Mouse (Mus musculus) layer of hippocampus, postnatal 25 days (tissue): ENCODE results near the gene Zcchc9. TPM values are rescaled to one million over a fixed set of nuclear protein-coding genes. Genes with fewer than 3 reads are reported as not detected.

ENCODE experiments used
- DNase-seq, 2 experiments: peaks; one replicate each; pipeline ENCODE4 v3.0.0; 2022; ENCODE audit warnings: mixed read lengths in 2 of 2, low spot score in 1 of 2; ENCODE audit errors: extremely low spot score in 1 of 2
- total RNA-seq, 2 experiments: library from RNA; stranded (reverse); gene quantifications; 2 replicates each; pipeline ENCODE4 v1.2.3; 2021

Gene Zcchc9
- total RNA-seq, result 10 to 100 TPM; 14.6 to 16.6 TPM

DNA sequence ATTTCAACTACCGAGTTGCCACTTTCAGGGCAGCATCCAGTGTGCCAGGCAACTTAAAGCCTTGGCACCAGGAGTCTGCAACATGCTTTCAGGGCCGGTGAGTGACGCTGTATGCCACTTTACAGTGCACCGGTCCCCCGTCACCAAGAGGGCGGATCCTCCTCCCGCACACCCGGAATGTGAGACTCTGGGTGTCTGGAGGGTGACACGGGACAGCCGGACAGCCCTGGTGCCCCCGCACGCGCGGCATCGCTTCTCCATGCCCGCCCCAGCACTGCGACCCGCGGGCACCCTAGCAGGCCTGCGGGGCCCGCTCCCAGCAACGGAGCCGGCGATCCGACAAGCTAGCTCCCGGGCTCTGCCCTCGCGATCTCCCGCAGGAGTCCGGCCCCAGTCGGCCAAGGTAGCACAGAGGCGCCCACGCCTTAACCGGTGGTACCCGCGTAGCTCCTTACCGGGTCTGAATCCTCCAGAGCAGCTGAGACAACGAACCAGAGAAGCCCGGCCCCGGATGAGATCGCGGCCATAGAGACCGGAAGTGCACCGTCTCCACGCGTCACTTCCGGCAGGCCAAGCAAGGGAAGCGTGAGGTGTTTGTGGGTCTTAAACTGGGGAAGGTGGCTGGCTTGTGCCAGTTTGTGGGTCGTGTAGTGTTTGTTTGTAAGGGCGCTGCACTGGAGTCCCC is at the start of gene Zcchc9:
Gene Zcchc9, minus strand, starts transcription at position 551 of the 685 bp plus-strand sequence.
- peak; percentile 81 to 83 for DNase-seq

DNA sequence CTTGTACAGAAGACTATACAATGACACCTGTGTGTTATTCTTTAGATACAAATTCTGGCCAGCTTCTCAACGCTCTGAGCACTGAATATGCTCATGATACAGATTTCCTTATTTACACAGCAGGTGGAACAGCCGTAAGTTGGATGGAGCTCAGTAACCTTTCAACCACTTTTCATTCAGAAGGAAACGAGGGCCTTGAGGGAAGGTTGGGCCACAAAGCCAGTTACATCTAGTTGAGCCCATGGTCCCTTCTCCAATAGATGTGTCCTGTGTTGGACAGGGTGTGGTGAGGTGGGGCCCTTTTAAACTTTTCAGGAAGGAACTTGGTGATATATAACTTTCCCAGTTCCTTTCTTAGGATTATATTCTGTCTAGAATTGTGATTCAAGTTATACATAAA is 46.9 kb upstream of the Zcchc9 start:
- DNase-seq, result no peak

DNA sequence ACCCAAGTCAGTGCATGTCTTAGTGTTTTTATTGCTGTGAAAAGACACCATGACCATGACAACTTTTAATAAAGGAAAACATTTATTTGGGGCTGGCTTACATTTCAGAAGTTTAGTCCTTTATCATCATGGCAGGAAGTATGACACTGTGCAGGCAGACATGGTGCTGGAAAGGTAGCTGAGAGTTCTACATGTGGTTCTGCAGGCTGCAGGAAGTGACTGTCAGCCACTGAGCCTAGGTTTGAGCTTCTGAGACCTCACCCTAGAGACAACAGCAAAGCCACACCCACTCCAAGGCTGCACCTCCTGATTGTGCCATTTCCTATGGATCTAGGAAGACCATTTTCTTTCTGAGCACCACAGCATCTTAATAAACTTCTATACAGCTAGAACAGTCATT is 20.4 kb upstream of the Zcchc9 start:
- no peak for DNase-seq

DNA sequence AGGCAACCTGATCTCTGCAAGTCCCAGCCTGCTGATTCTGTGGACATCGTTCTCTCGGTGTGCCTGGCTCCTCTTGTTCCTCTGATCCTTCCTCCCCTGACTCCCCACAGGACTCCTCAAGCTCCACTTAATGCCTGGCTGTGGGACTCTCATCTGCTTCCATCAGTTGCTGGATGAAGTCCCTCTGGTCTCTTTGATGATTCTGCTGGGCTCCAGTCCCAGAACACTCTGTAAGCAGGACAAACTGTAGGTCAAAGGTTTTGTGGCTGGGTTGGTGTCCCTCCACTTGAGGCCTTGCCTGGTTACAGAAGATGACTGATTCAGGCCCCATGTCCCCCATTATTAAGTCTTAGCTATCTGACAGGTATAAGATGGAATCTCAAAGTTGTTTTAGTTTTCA is 18.6 kb upstream of the Zcchc9 start:
- no peak for DNase-seq

DNA sequence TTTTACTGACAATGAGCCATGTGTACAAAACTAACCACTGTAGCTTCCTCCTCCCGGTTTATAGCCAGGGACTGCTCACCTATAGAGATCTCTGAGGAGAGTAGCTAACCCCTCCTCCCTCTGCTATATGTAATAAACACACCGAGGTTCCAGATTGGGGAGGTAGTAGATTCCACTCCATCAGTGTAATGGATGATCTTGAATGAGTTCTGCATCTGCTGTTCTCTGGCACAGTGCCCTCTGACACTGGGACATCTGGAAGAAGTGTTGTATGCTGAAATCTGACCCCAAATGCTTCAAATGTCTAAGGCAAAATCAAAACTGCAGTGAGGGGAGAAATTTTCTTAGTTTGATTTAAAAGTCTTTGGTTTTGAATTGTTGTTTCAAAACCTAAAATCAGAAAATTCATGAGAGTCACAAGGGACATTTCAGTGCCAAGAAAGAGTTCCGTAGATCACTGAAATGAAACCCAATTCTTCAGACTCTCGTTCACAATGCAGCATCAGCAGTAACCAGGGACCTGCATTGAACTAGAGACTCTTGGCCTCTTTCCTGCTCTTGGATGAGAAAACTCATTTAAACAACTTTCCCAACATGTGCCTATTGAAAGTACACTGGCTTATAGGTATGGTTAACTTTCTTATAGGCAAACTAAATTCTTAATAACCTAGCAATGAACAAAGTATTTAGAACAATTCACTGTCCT is 17.5 kb upstream of the Zcchc9 start:
- no peak for DNase-seq

DNA sequence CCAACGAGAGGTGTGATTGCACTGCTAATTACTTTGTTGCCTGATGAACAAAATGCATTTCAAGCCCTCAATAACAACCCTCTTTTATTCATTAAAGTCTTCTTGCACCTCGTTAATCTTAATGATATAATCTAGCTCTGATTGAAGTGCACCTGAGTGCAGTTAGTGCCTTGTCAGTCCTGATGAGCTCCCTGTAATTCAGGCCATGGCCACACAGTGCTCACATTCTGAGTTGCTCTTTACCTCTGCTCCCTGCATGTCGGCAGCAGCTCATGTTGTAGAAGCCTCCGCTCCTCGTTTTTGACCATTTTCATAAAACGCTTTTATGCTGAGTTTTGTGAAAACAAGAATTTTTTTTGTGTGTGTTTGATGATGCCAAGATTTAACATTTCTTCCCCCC is 16.2 kb upstream of the Zcchc9 start:
- DNase-seq, result no peak

DNA sequence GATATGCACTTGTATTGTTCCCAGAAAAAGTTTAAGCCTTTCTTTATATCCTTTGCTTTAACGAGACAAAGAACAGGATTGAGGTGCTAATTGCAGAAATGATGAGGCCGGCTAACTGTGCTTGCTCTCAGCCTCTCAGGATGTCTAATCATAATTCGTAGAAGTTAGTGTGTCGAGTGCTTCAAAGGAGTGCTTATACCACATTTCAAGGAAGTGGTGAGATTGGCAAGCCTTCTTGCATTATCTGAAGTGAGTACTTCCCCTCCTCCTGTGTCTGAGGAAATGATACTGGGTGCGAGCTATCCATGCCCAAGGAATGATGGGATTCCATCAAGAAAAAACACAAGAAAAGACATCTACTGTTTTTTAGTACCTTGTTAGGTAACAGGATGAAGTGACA is 7.2 kb upstream of the Zcchc9 start:
- no peak for DNase-seq

DNA sequence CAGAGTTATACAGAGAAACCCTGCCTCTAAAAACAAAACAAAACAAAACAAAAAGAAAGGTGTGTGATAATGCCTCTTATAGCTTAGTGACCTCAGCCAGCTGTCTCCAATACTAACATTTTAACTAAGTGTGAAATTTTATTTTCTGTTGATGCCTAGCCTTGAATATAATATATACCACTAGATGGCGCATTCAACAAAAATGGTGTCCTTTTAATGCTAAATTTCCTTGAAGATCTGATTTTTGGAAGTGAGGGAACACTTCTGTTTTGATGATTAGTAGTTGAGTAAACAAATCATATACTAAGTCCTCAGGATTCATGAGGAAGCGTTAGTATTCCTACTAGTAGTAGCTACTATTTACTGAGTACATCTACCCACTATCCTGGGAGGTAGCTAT is 2.0 kb upstream of the Zcchc9 start:
- no peak for DNase-seq

DNA sequence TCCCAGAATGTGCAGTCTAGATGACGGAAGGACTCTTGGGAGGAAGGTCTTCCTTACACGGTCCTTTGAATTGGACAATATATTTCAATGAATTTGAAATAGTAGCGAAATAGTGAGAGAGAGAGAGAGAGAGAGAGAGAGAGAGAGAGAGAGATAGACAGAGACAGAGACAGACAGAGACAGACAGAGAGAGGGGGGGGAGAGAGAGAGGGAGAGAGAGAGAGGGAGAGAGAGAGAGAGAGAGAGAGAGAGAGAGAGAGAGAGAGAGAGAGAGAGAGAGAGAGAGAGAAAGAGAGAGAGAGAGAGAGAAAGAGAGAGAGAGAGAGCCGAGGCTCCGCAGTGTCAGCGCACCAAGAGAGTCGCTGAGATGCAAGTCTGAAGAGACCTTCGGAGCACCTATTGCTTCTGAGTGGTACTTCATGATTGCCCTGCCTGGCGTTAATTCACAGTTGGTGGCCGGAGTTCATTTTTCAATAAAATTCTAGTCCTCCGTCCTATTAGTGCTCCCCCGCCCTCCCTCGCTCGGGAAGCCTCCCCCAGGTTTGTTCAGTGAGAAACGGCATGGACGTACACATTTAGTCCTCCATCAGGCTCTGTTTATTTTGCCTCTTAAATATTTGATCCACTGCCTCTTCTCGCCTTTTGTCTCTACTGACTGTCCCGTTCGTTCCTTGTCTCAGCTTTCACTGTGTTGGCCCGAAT is 520 bp upstream of the Zcchc9 start:
- DNase-seq, result no peak

DNA sequence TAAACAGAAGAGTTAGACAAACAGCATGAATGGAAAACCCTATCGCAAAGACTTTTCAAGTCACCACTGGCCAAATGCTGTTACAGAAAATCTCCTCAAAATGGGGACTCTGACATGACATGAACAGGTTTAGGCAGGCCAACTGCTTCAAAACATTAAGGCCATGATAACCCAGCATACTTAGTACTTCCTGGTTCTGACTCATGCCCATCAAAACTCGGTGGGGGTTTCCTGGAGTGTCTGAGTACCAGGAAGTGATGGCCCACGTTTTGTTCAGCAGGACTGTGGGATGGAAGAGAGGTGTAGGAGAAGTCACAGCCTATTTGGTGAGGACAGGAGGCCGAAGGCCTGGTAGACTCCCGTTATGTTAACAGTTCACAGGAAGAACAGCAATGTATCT is 5.8 kb downstream of the Zcchc9 start:
- no peak for DNase-seq

DNA sequence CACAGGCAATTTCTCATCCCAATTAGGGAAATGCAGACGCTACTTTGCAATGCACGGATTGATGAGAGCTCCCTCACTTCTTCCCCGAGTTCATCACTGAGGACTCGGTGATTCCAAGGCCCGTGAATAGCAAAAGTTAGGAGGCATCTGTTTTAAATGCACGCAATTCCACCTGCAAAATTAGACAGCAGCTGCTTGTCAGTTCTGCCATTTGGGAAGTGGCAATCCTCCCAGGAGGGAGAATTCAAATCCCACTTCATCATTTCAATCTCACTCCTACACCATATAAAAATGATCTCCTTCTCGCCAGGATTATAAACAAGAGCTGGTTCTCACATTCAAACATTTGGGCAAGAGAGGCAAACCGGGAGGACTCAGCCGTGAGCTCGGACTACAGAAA is 10.1 kb downstream of the Zcchc9 start:
- DNase-seq, result no peak

DNA sequence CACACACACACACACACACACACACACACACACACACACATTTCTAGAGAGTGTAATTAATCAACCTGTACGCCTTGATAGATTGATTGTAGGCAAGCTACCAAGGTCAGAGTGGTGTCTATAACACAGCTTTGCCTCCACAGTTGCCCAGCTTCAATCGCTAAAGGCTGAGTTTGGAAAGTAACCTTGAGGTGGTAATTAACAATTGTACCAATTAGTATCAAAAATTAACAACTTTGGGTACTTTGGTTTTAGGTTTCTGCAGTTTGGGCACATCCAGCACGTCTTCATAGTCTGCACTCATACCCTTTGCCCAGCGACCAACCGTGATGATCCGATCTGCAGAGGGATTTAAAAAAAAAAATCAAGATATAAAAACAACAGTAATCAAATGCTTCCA is 10.6 kb downstream of the Zcchc9 start:
- DNase-seq, result no peak

DNA sequence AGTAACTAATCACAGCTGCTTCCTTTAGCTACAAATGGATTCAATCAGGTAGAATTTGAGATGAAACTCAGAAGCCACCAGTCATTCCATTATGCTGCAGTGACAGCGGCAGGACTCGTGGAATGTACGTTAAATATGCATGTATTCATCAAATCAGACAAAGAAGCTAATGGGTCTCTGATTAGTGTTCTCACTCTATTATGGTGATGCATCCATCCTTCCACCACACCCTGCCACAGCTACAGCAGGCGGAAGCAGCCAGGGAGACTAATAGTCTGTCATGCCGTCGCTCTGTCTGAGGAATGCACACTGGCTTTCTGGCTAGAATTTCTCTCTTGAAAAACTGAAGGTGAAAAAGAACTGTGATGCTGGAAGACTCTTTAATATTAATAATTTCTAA is 11.5 kb downstream of the Zcchc9 start:
- DNase-seq, result no peak

DNA sequence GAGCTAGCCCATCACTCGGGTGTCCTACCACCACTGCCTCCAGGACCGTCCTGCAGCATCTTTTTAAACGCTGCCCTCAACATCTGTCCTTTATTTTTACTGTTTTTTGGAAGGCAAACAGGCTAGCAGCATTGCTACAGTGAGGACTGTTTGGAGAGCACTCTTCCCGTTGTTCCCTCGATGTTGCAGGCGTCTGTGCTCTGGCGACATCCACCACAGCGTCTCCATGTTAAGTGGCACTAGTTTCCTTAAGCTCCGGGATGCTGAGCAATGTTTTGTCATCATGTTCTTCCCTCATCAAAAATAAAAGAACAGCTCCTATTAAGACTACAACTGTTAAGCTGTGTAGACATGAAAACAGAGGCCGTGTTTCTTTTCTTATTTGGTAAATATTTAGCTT is 11.9 kb downstream of the Zcchc9 start:
- DNase-seq, result no peak

DNA sequence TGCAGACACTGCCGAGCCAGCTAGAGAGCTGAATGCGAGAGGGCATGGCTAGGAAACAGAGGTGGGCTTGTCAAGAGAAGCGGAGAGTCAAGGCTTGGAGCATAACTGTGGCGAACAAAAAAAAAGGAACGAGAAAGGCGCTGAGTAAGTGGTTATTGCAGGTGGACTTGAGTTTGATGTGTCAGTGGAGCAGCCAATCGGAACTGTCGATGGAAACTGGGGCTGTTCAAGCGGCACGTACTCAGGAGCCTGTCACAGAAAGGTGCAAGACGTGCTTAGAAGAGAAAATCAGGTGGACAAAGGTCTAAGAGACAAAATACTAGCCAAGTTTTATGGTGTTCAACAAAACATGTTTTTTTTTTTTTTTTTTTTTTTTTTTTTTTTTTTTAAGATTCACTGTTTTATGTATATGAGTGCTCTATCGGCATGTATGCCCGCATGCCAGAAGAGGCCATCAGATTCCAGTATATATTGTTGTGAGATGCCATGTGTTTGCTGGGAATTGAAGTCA is 12.5 kb downstream of the Zcchc9 start:
- no peak for DNase-seq

DNA sequence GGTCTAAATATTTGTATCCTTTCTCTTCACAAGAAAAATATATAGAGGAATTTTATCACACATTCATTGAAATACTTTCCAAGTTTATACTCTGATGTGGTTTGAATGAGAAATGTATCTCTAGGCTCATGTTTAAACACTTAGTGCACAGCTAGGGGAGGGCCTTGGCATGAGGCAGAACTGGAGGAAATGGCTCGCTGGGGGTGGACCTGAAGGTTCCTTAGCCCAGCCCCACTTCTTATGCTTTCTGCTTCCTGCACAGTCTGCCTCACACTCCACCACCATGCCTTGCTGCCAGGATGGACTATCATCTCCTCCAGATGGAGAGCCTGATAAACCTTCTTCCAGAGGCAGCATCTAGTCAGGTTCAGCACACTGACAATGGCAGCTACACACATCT is 15.5 kb downstream of the Zcchc9 start:
- no peak for DNase-seq

DNA sequence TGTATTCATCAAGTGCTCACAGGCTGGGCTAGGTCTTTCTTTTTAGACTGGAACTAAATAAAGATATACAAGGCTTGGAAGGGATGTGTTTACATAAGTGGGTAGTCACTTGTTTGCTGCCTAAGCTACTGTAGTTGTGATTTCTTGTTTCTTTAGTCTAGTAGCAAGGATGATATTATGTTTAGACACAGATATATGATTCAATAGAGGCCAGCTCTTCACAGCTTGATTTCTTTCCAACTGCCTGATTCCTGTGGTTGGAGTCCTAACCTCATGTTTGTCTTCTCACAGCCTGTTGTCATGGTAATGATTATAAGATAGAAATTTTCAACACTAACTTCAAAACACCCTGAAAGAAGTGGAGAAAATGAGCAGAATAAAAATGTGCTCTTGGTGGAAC is 27.6 kb downstream of the Zcchc9 start:
- no peak for DNase-seq

DNA sequence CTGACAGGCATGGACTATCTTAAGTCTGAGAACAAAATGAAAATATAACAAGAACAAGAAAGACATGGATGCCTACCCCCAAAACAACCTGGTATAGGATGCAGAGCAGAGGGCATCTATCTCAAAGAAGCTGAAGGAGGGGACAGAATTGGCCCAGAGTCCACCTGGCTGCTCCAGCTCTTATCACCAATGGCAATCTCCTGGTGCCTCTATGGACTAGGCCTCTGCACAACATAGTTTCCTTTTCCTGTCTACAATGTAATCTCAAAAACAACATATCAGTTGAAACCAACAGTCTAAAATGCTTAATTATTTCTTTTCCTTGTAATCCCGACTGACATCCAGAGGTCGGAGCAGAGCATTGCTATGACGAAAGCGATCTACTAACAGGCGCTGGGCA is 29.4 kb downstream of the Zcchc9 start:
- no peak for DNase-seq

DNA sequence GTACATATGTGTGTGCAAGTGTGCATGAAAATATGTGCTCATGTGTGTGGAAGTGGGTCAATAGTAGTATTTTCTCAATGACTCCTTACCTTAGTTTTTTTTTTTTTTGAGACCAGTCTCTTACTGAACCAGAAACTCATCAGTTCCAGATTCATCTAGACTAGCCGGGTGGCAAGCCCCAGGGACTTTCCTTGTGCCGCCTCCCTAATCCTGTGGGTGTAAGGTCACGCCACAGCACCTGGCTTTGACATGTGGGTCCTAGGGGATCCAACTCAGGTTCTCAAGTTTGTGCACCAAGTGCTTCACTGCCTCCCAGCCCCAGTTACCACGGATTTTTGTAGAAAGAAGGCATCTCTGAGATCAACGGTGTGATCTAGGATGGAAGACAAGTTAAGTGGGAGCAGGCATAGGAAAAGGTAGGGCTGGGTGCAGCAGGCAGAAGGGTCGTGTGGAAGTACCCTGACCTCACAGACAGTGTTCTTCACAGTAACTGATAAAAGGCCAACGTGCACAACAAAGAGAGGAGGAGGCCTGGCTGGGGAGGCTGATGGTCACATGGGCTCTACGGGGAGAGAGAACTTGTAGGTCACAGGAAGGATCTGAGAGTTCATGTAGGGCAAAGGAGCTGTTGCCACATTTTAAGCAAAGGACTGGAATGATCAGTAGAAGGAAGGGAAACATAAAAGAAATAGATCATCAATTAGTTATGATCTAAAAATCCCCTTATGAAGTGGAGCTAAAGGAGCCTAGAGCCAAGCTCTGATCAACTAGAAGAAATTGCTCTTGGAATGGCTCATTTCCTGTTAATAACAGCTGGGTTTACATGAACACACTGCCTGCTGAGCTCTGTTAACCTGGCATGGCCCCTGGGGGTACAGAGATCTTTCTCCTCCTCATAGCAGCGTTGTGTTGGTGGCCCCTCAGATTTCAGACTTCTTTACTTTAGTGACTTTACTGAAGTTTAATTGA is 38.5 kb downstream of the Zcchc9 start:
- DNase-seq, result no peak

DNA sequence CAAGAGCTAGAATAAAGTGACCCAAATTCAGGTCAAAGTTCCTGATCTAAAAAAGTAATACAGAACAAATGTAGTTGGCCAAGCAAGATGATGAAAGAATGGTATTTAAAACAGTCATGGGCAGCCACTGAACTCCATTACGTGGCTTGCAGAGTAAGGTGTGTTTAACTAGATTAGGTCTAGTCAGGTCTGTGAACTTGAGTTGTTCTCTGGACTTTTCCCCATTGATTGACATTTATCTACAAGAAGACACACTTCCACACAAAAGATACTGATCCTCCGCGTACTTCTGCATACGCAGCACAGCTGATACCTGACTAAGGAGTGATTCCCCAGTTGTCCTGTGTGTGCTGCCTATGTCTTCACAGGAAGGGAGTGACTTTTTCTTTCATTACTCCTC is 41.9 kb downstream of the Zcchc9 start:
- DNase-seq, result no peak
